Mouse (Mus musculus): Measurements from ENCODE around the gene Bmper.

Bmper gene

GRCm38 (mm10) chr9:23407416-23407815 lies 184.5 kb downstream of the Bmper start:
- TF ChIP-seq GATA4 (IDR thresholded peaks at IDR 0.05; ENCODE audit: insufficient replicate concordance, low read length) = no peak

DNA sequence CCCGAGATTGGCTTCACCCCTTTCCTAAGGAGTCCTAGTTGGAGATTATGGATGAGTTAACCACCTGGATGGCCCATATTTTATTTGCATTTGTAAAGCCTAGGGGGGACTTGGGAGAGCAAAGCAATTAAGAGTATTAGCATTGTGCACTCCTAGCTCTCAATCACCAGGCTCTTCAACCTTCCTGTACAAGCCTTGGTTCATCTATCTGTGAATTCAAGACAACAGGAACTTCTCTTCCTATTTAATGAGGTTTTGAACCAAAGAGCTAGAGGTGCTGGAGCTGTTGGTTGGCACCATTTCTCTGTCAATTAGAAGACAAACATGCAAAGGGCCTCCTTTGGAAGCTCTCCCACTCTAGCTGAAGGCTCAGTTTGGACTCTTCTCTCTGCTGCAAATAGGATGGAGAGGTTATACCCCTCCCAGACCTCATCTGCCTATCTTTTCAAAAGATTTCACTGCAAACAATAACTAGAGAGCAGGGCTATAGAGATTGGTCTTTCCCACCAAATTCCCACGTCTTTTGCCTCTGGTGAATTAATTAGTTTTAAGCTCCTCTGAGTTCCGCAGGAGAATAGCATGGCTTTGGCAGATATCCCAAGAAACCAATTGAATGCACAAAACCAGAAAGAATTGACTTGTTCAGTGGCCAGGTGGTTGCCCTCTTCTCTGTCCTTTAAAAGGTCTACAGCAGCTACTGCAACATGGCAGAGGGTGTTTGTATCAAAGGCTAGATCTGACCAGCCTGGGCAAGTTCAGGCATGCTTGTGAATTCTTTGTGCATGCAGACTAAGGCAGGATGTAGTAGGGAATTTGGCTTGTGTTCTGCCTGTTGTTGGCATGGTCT lies 185.3 kb downstream of the Bmper start:
- no peak for TF ChIP-seq GATA4 (IDR thresholded peaks at IDR 0.05; ENCODE audit: insufficient replicate concordance, low read length)

DNA sequence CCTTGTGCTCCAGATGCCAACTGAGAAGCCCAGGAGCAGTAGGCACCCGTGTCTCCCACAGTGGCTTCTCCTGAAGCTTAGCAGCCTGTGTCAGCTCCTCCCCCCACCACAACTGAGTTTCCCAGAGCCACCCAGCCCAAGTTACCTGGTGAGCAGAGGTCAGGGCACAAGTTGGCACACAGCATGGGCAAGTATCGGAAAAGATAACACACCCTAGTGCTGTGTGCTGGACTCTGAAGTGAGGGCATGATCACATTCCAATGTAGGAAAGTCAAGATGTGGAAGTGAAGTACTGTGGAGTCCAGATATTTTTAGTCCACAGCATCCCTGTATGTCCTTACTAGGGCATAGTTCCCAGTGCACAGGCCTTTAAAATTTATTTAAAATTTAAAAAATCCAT lies 187.7 kb downstream of the Bmper start:
- TF ChIP-seq GATA4 (IDR thresholded peaks at IDR 0.05; ENCODE audit: insufficient replicate concordance, low read length) = no peak

DNA sequence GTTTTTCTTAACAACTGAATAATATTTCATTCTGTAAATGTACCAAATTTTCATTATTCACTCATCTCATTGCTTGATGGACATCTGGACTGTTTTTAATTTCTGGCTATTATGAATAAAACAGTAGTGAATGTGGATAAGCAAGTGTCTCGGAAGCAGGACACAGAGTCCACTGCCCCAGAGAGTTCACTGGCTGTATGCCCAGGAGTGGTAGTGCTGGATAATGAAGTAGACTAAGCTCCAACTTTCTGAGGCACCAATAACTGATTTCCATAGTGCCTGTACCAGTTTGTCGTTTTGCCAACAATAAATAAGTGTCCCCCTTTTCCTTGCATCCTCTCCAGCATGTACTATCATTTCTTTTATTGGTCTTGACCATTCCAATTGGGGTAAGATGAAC lies 190.1 kb downstream of the Bmper start:
- no peak for TF ChIP-seq GATA4 (IDR thresholded peaks at IDR 0.05; ENCODE audit: insufficient replicate concordance, low read length)

GRCm38 (mm10) chr9:23419107-23419506 lies 196.2 kb downstream of the Bmper start:
- TF ChIP-seq GATA4 (IDR thresholded peaks at IDR 0.05; ENCODE audit: insufficient replicate concordance, low read length) = no peak

- no peak for TF ChIP-seq GATA4 (IDR thresholded peaks at IDR 0.05; ENCODE audit: insufficient replicate concordance, low read length)
Observed at GRCm38 (mm10) chr9:23423748-23424147, 200.9 kb downstream of the Bmper start.

GRCm38 (mm10) chr9:23432631-23433030 lies 209.8 kb downstream of the Bmper start:
- no peak for TF ChIP-seq GATA4 (IDR thresholded peaks at IDR 0.05; ENCODE audit: insufficient replicate concordance, low read length)

- no peak for TF ChIP-seq GATA4 (IDR thresholded peaks at IDR 0.05; ENCODE audit: insufficient replicate concordance, low read length)
Observed at GRCm38 (mm10) chr9:23433238-23433637, 210.4 kb downstream of the Bmper start.

DNA sequence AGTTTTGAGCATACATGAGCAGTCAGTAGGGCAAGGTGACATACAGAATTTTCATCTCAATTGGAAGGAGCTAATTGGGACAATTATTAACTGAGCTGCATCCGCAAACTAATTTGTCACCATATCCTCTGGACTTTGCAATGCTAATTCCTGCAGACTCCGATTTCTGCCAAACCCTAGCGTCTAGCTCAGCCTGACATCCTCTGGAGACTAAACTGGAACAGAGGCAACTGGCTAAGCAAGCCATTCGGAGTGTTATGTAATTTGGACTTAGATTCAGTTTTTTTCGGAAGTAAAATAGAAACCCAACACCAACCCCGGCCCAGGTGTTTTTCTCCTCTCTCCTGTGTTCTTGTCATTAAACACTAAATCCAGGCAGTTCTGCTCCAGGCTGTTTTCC lies 213.9 kb downstream of the Bmper start:
- TF ChIP-seq GATA4 (IDR thresholded peaks at IDR 0.05; ENCODE audit: insufficient replicate concordance, low read length) = no peak

GRCm38 (mm10) chr9:23438662-23439061 lies 215.8 kb downstream of the Bmper start:
- no peak for TF ChIP-seq GATA4 (IDR thresholded peaks at IDR 0.05; ENCODE audit: insufficient replicate concordance, low read length)

GRCm38 (mm10) chr9:23442168-23442567 lies 219.3 kb downstream of the Bmper start:
- no peak for TF ChIP-seq GATA4 (IDR thresholded peaks at IDR 0.05; ENCODE audit: insufficient replicate concordance, low read length)

GRCm38 (mm10) chr9:23444975-23445374 lies 222.1 kb downstream of the Bmper start:
- no peak for TF ChIP-seq GATA4 (IDR thresholded peaks at IDR 0.05; ENCODE audit: insufficient replicate concordance, low read length)

DNA sequence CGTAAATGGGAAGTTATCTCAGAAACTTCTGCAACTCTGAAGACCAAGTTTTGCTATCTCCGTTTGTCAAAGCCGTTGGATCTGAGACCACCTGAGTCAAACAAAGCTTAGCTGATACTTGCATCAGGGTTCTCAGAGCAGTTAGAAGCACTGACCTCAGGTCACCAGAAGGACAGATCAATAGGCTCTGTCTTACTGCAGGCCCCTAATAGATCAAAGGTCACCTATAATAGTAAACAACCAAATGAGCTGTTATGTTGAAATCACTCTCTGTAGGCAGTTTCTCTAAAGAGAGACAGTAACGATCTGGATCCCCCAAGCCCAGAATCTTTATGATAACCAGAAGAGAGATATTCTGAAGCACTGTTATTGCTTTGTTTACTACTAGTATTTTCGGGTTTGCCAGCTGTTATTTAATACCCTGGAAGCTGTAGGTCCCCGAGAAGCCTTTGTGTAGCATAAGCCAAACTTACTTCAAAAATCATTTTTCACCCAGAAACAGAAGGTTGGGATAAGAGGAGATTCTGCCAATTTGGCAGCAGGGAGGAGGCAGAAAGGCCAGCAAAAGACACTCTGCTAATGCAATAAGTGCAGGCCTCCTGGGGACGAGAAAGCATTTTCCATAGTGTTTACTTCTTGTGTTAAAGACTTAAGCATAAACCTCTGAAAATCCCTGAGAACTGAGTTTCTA lies 224.5 kb downstream of the Bmper start:
- TF ChIP-seq GATA4 (IDR thresholded peaks at IDR 0.05; ENCODE audit: insufficient replicate concordance, low read length) = no peak

- TF ChIP-seq GATA4 (IDR thresholded peaks at IDR 0.05; ENCODE audit: insufficient replicate concordance, low read length) = peak; percentile 100
Observed at GRCm38 (mm10) chr9:23453309-23453708, 230.4 kb downstream of the Bmper start.

- TF ChIP-seq GATA4 (IDR thresholded peaks at IDR 0.05; ENCODE audit: insufficient replicate concordance, low read length) = no peak
Observed at GRCm38 (mm10) chr9:23457186-23457585, 234.3 kb downstream of the Bmper start.

- no peak for TF ChIP-seq GATA4 (IDR thresholded peaks at IDR 0.05; ENCODE audit: insufficient replicate concordance, low read length)
Observed at GRCm38 (mm10) chr9:23460721-23461120, 237.8 kb downstream of the Bmper start.

All from liver, adult (tissue).